Mouse (Mus musculus) hindbrain, embryonic 11.5 days (tissue): Measurements from ENCODE around the gene Cnih1. TPM values are rescaled to one million over a fixed set of nuclear protein-coding genes. Genes with fewer than 3 reads are reported as not detected.

ENCODE experiments used
- ATAC-seq: fragments of 200-750 bp; cut with Nextera tagmentation; 2 replicates; pipeline ENCODE4 v1.8.0; 2017; ENCODE audit warnings: mild to moderate bottlenecking, moderate TSS enrichment, moderate library complexity; ENCODE audit not compliant: low FRiP score
- DNase-seq: peaks from one replicate; pipeline ENCODE4 v3.0.0-alpha.2; 2015; ENCODE audit warnings: low spot score
- H3K27ac ChIP-seq: fragments of 300-500 bp; sonication (generic); 2 replicates; pipeline ENCODE4 v1.5.1; 2014; ENCODE audit warnings: mild to moderate bottlenecking, low read depth, low read length
- H3K27me3 ChIP-seq: fragments of 300-500 bp; sonication (generic); 2 replicates; pipeline ENCODE4 v1.6.1; 2014; ENCODE audit warnings: mild to moderate bottlenecking, low read length, moderate library complexity, mixed read lengths; ENCODE audit not compliant: control insufficient read depth, insufficient read depth
- H3K36me3 ChIP-seq: fragments of 300-500 bp; sonication (generic); 2 replicates; pipeline ENCODE4 v1.6.1; 2014; ENCODE audit warnings: mild to moderate bottlenecking, low read length, moderate library complexity, mixed read lengths; ENCODE audit not compliant: control insufficient read depth, insufficient read depth
- H3K4me1 ChIP-seq: fragments of 300-500 bp; sonication (generic); replicated peaks from 2 replicates; pipeline ENCODE4 v1.6.1; 2014; ENCODE audit warnings: low read length, mixed read lengths; ENCODE audit not compliant: control insufficient read depth, insufficient read depth
- H3K4me2 ChIP-seq: fragments of 300-500 bp; sonication (generic); replicated peaks from 2 replicates; pipeline ENCODE4 v1.6.1; 2014; ENCODE audit warnings: mild to moderate bottlenecking, low read depth, low read length
- H3K4me3 ChIP-seq: fragments of 300-500 bp; sonication (generic); 2 replicates; pipeline ENCODE4 v1.5.1; 2014; ENCODE audit warnings: low read depth, low read length
- H3K9ac ChIP-seq: fragments of 300-500 bp; sonication (generic); 2 replicates; pipeline ENCODE4 v1.6.1; 2014; ENCODE audit warnings: low read depth, low read length
- H3K9me3 ChIP-seq: fragments of 300-500 bp; sonication (generic); 2 replicates; pipeline ENCODE4 v1.6.1; 2016; ENCODE audit warnings: low read length; ENCODE audit not compliant: control insufficient read depth
- WGBS: fragments of 180-500 bp; shearing (Covaris S2); extraction: QIAGEN DNeasy Blood & Tissue Kit; methylation state at CpG from one replicate; pipeline ENCODE4 v1.1.7; 2014; 5-methylcytosine and 5-hydroxymethylcytosine counted together
- polyA plus RNA-seq: library from polyadenylated mRNA; unstranded; fragments of >200 nt; fragmentation: Nextera tagmentation; extraction: Ambion mirVana; gene quantifications from 2 replicates; pipeline ENCODE4 v1.2.1, GENCODE M21; 2014

The Cnih1 gene
- 231 and 238 TPM in 2 replicates for polyA plus RNA-seq

DNA sequence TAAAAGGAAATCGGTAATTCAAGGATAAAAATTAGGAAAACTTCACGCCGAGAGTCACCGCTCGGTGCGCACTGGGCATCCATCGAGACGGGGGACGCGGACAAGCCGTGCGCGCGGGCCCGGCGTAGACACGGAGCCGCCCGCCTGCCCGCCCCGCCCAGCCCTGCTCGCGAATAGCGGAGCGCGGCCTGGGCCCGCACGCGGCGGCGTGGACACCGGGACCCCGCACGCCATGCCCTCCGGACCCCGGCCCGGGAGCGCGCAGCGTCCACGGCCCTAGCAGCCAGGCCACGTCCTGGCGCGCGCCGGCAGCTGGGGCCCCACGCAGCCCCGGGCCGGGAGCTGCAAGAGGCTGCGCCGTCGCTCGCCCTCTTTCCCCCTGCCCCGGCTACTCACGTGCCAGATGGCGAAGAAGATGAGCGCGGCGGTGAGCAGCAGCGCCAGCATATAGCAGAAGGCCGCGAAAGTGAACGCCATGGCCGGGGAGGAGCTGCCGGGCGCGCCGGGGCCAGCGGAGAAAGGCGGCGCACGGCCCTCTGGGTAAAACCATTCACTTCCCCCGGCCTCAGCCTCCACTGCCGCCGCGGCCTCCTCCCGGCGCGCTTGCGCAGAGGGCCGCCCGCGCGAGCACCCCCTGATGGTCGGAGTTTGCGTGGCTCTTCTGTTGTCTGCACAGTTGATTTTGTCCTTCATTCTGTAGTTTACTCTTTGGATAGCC is at the start of gene Cnih1:
Cnih1 (minus strand) TSS at position 625 of the 718 bp plus-strand sequence.
- peak; percentile 98 for ATAC-seq
- H3K4me2 ChIP-seq, result peak within 1 kb of the TSS; percentile 67
- DNase-seq, result peak; percentile 95
- 0 out of 2 replicates have a peak, but pooled peaks cover 2% of the 10 kb centered on the region for H3K4me1 ChIP-seq
- H3K9me3 ChIP-seq, result no peaks in the 10 kb centered on the region
- under 1% methylated on average over 80 of the region's 86 CpGs for WGBS
- H3K9ac ChIP-seq, result peak within 1 kb of the TSS; percentile 100
- H3K4me3 ChIP-seq, result peak within 1 kb of the TSS; percentile 93
- no peaks in the 10 kb centered on the region for H3K27me3 ChIP-seq
- H3K27ac ChIP-seq, result peak within 1 kb of the TSS; percentile 99
- no peaks in the 10 kb centered on the region for H3K36me3 ChIP-seq

DNA sequence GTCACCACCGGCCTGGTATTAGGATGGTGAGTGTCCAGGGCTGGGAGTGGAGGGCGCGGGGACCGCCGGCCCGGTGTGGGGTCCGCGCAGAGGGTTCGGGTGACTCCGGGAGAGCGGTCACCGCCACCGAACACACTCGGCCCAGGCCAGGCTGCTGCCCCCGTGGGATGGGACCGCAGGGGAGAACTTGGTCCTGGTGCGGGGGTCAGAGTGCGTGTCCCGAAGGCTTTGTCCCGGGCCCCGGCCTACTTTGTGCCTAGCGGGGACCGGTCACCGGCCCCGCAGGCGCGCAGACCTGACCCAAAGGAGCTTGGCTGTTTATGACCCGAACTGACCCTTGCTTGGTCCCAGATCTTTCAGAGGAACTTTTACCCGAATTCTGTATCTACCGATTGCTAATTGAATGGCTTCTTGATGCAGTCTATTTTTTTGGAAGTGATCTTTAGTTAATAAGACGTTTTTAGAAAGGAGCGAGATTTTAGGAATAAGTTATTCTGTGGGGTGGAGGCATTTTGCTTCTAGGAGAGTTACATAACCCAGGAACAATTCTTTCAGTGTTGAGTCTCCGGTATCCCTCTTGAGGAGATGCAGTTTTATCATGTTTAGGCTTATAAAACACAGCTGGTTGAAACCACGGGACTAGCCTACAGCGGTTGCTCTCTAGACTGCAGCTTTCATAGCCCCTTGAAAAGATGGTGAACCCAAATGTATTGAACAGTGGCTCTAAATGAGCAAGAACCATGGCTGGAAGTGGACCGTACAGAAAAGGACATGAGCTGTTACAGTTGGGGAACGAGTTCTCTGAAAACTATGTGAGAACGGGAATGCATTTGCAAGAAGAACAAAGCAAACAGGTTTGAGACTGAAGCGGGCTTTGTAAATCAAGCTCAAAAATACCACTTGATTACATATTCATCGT is 44.4 kb upstream of the Cnih1 start:
- Histone ChIP-seq H3K27me3 (no peaks in the 10 kb centered on the region), H3K9me3 (no peaks in the 10 kb centered on the region), H3K4me3 (peak overlapping the region; percentile 76), H3K36me3 (no peaks in the 10 kb centered on the region), H3K27ac (0 out of 2 replicates have a peak overlapping the region, but pooled peaks have one; percentile 24), H3K4me1 (no peaks in the 10 kb centered on the region), H3K4me2 (peak overlapping the region; percentile 72), H3K9ac (peak overlapping the region; percentile 80)
- DNase-seq (peak; percentile 32), ATAC-seq (no peak; the same call in 1 of the 2 replicates)
- 10% methylated on average over 40 of the region's 40 CpGs for WGBS

DNA sequence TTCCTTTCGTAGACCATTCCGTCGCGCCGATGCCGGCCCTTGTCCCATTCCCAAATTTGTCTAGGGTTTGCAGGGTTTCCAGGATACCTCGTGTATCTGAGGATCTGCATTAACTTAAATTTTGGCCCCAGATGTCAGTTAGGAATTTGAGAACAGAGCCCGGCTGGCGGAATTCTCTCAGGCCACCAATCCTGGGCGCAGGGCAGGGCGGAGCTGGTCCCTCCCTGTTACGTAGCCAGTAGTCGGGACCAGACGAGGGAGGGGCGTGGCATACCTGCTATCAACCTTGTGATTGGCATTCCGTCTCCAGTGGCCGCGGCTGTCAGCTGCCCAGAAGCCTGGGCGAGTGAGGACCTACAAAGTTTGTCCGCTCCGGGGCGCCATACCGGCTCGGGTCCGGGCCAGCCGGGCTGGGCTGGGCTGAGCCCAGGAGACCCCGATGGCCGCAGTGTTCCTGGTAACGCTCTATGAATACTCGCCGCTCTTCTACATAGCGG is 43.7 kb upstream of the Cnih1 start, which contains the start of gene Cgrrf1:
Cgrrf1 (plus strand) TSS at position 289 of the 497 bp plus-strand sequence.
- under 1% methylated on average over 32 of the region's 32 CpGs for WGBS
- H3K9me3 ChIP-seq, result no peaks in the 10 kb centered on the region
- peak within 1 kb of the TSS; percentile 76 for H3K4me3 ChIP-seq
- peak within 1 kb of the TSS; percentile 72 for H3K4me2 ChIP-seq
- peak; percentile 99 for ATAC-seq
- no peaks in the 10 kb centered on the region for H3K4me1 ChIP-seq
- DNase-seq, result peak; percentile 93
- 0 out of 2 replicates have a peak within 1 kb of the TSS, but pooled peaks have one; percentile 24 for H3K27ac ChIP-seq
- H3K9ac ChIP-seq, result peak within 1 kb of the TSS; percentile 80
- H3K27me3 ChIP-seq, result no peaks in the 10 kb centered on the region
- no peaks in the 10 kb centered on the region for H3K36me3 ChIP-seq

DNA sequence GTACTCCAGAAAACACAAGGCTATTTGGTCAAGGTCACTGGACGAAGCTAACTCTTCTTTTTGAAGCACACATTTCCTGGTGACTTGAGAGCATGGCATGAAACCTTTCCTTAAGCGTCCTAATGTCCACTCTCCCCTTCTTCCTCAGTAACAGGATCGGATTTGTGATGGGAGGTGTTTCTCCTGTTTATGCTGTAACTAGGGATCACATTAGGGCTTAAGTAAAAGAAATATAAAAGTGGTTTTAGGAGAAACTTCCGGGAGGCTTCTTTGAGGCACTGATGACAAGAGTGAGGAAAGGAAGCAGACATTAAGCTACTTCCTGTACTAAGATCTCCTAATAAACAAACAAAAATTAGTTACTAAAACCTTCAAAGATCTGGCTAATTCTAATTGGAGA is 43.1 kb upstream of the Cnih1 start:
- 6% methylated on average over 4 of the region's 4 CpGs for WGBS

DNA sequence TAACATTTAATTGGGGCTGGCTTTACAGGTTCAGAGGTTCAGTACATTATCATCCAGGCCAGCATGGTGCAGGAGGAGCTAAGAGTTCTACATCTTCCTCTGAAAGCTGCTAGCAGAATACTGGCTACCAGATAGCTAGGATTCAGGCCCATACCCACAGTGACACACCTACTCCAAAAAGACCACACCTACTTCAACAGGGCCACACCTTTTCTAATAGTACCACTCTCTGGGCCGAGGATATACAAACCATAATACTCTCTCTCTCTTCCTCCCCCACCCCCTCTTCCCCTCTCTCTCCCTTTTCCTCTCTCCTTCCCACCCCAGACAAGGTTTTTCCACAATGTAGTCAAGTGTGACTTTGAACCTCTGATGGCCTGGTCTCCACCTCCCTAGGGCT is 39.2 kb upstream of the Cnih1 start:
- Histone ChIP-seq H3K4me2 (no peak overlapping the region), H3K36me3 (no peaks in the 10 kb centered on the region), H3K9ac (no peak overlapping the region), H3K4me3 (no peak overlapping the region), H3K9me3 (no peaks in the 10 kb centered on the region), H3K27me3 (no peaks in the 10 kb centered on the region; the same call in 1 of the 2 replicates), H3K4me1 (no peaks in the 10 kb centered on the region), H3K27ac (no peak overlapping the region)
- DNase-seq (no peak), ATAC-seq (no peak)
- 83% methylated on average over 1 of the region's 1 CpGs for WGBS

More for the DNA sequence above, 43.1 kb upstream of the Cnih1 start:
- Histone ChIP-seq H3K27ac (no peak overlapping the region), H3K36me3 (no peaks in the 10 kb centered on the region), H3K4me3 (peak overlapping the region; percentile 76), H3K4me2 (peak overlapping the region; percentile 72), H3K9me3 (no peaks in the 10 kb centered on the region), H3K4me1 (no peaks in the 10 kb centered on the region), H3K9ac (peak overlapping the region; percentile 53), H3K27me3 (no peaks in the 10 kb centered on the region)
- ATAC-seq (peak; percentile 3; the same call in 1 of the 2 replicates), DNase-seq (peak; percentile 5)

DNA sequence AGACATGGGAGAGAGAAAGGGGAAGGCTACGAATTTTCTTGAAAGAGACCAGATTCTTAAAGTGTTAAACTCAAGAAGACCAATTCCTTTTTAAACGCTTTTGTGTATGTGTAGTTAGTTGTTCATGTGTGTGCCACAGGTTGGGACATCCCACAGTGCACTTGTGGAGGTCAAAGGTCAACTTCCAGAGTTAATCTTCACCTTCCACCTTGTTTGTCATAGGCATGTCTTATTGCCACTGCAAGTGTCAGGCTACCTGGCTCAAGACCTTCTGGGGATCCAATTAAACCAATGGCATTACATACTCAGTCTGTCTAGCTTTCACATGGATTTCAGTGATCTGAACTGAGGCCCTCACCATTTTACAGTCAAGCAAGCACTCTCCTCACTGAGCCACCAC is 35.8 kb upstream of the Cnih1 start:
- Histone ChIP-seq H3K36me3 (no peaks in the 10 kb centered on the region), H3K4me3 (no peak overlapping the region), H3K27ac (no peak overlapping the region), H3K9me3 (no peaks in the 10 kb centered on the region), H3K4me2 (no peak overlapping the region), H3K9ac (no peak overlapping the region), H3K4me1 (peaks cover 3% of the 10 kb centered on the region; the same call in 1 of the 2 replicates), H3K27me3 (no peaks in the 10 kb centered on the region; the same call in 1 of the 2 replicates)
- WGBS, result 74% methylated on average over 2 of the region's 2 CpGs
- DNase-seq, result no peak
- no peak for ATAC-seq

DNA sequence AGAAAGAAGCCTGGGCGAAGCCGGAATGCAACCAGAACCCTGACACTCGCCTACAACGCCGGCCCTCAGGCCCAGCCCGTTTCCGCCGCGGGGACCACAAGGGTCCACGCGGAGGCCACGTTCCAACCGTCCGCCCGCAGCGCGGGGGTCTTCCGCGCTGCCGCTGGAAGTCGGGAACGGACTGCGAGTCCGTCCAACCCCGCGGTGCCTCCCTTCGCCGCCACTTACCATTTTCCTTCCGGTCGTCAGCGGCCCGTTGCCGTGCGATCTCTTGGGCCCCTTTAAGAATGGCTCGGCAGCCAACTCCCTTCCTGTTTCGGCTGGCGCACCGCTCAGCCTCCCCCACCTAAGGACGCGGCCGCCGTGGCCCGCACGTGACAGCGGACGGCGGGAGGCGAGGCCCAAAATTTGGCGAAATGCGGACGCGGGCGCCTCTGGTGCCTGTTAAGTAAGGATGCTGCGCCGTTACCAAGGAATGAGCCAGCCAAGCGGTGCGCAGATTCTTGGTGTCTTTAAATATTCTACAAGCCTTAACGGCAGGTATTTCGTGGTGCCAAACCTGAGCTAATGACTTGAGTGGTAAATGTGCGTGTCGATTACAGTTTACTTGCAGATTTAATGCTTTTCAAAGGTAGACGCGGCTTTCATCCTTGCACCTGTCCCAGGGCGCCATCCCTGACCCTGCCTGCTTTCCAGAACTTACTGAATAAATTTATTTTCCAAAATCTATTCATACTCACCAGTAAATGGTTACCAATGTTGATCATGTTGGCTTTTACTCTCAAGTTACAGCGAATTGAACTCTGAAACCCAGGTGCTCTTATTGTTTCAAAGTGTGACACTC is 33.9 kb upstream of the Cnih1 start, which contains the start of gene Gmfb:
Gmfb (minus strand) TSS at position 370 of the 844 bp plus-strand sequence.
- Histone ChIP-seq H3K4me1 (peaks cover 3% of the 10 kb centered on the region; the same call in 1 of the 2 replicates), H3K36me3 (no peaks in the 10 kb centered on the region), H3K4me2 (peak within 1 kb of the TSS; percentile 71), H3K9me3 (no peaks in the 10 kb centered on the region), H3K9ac (peak within 1 kb of the TSS; percentile 69), H3K27me3 (no peaks in the 10 kb centered on the region; the same call in 1 of the 2 replicates), H3K27ac (peak within 1 kb of the TSS; percentile 70), H3K4me3 (peak within 1 kb of the TSS; percentile 69)
- ATAC-seq (peak; percentile 96), DNase-seq (peak; percentile 94)
- under 1% methylated on average over 64 of the region's 65 CpGs for WGBS
